Mouse (Mus musculus) MEL (cell line): ENCODE data around the gene Sh2d6. TPM values are rescaled to one million over a fixed set of nuclear protein-coding genes. Genes with fewer than 3 reads are reported as not detected.
"Not testable (repeated sequence)": the region's sequence is repeated elsewhere in the genome, so short reads cannot be mapped to it uniquely, and the experiment has no call there.

ENCODE experiments used
- DNase-seq: peaks from one replicate; pipeline ENCODE4 v3.0.0; 2011; ENCODE audit warnings: low read depth, low spot score
- H3K27ac ChIP-seq: 2 replicates; pipeline ENCODE4 v1.5.1; 2012; ENCODE audit warnings: low read depth, mild to moderate bottlenecking, control low read depth, low read length, moderate library complexity; ENCODE audit not compliant: control insufficient read depth
- H3K27me3 ChIP-seq, 2 experiments: fragments of 150-350 bp in 1 of 2; sonication (generic) in 1 of 2; 2 replicates each; pipeline ENCODE4 v1.6.1; 2012; ENCODE audit warnings: low read length in 2 of 2, mild to moderate bottlenecking in 2 of 2, improper control_type of control experiment in 1 of 2, moderate library complexity in 1 of 2; ENCODE audit not compliant: insufficient read depth in 2 of 2, control insufficient read depth in 1 of 2
- H3K36me3 ChIP-seq, 2 experiments: 2 replicates each; pipeline ENCODE4 v1.6.1; 2012 to 2014; ENCODE audit warnings: low read length in 2 of 2, improper control_type of control experiment in 1 of 2, inconsistent platforms in 1 of 2, mild to moderate bottlenecking in 1 of 2; ENCODE audit not compliant: insufficient read depth in 2 of 2, control insufficient read depth in 1 of 2
- H3K4me1 ChIP-seq, 2 experiments: fragments of 150-350 bp in 1 of 2; sonication (generic) in 1 of 2; 2 replicates each; pipeline ENCODE4 v1.6.1; 2012; ENCODE audit warnings: low read length in 2 of 2, improper control_type of control experiment in 1 of 2, mild to moderate bottlenecking in 1 of 2; ENCODE audit not compliant: insufficient read depth in 2 of 2, control insufficient read depth in 1 of 2
- H3K4me3 ChIP-seq, 2 experiments: fragments of 150-350 bp in 1 of 2; sonication (generic) in 1 of 2; 2 replicates each; pipeline ENCODE4 v1.5.1; 2012; ENCODE audit warnings: low read depth in 2 of 2, low read length in 2 of 2, mild to moderate bottlenecking in 2 of 2, moderate library complexity in 2 of 2, control low read depth in 1 of 2, improper control_type of control experiment in 1 of 2; ENCODE audit not compliant: control insufficient read depth in 1 of 2, insufficient read depth in 1 of 2
- H3K79me2 ChIP-seq: 2 replicates; pipeline ENCODE4 v1.6.1; 2012; ENCODE audit warnings: mild to moderate bottlenecking, low read length, moderate library complexity; ENCODE audit not compliant: control insufficient read depth, poor library complexity, insufficient read depth
- H3K9ac ChIP-seq: 2 replicates; pipeline ENCODE4 v1.6.1; 2012; ENCODE audit warnings: low read depth, mild to moderate bottlenecking, control low read depth, low read length, moderate library complexity; ENCODE audit not compliant: control insufficient read depth, poor library complexity, severe bottlenecking
- H3K9me3 ChIP-seq: fragments of 150-350 bp; sonication (generic); replicated peaks from 2 replicates; pipeline ENCODE4 v1.6.1; 2012; ENCODE audit warnings: mild to moderate bottlenecking, low read length, improper control_type of control experiment, moderate library complexity; ENCODE audit not compliant: insufficient read depth
- CHD2 ChIP-seq: IDR thresholded peaks from 2 replicates; pipeline ENCODE4 v1.6.1; 2011; ENCODE audit warnings: low read length, improper control_type of control experiment
- GATA1 ChIP-seq: IDR thresholded peaks from 2 replicates; pipeline ENCODE4 v1.6.1; 2011; ENCODE audit warnings: low read depth, low read length, improper control_type of control experiment
- MYB ChIP-seq: IDR thresholded peaks from 2 replicates; pipeline ENCODE4 v1.6.1; 2011; ENCODE audit warnings: mild to moderate bottlenecking, low read depth, low read length, improper control_type of control experiment
- NRF1 ChIP-seq: IDR thresholded peaks from 2 replicates; pipeline ENCODE4 v1.6.1; 2014; ENCODE audit warnings: low read depth, mild to moderate bottlenecking, inconsistent platforms, low read length, improper control_type of control experiment, moderate library complexity; ENCODE audit not compliant: poor library complexity, insufficient read depth, severe bottlenecking
- POLR2A ChIP-seq, 2 experiments: IDR thresholded peaks; 2 replicates each; pipeline ENCODE4 v1.6.1; 2011 to 2012; ENCODE audit warnings: low read length in 2 of 2, mild to moderate bottlenecking in 2 of 2, control low read depth in 1 of 2, improper control_type of control experiment in 1 of 2, low read depth in 1 of 2, moderate library complexity in 1 of 2; ENCODE audit not compliant: control insufficient read depth in 1 of 2, insufficient read depth in 1 of 2, poor library complexity in 1 of 2
- RCOR1 ChIP-seq: IDR thresholded peaks from 2 replicates; pipeline ENCODE4 v1.6.1; 2012; ENCODE audit warnings: low read depth, mild to moderate bottlenecking, inconsistent platforms, low read length, improper control_type of control experiment
- TBP ChIP-seq: IDR thresholded peaks from 2 replicates; pipeline ENCODE4 v1.8.0; 2011; ENCODE audit warnings: low read depth, low read length, improper control_type of control experiment
- USF2 ChIP-seq, 2 experiments: IDR thresholded peaks; 2 replicates each; pipeline ENCODE4 v1.6.1; 2011 to 2012; ENCODE audit warnings: improper control_type of control experiment in 2 of 2, low read length in 2 of 2, borderline replicate concordance in 1 of 2, inconsistent platforms in 1 of 2, low read depth in 1 of 2, mild to moderate bottlenecking in 1 of 2; ENCODE audit not compliant: insufficient read depth in 1 of 2
- ZNF384 ChIP-seq: IDR thresholded peaks from 2 replicates; pipeline ENCODE4 v1.6.1; 2012; ENCODE audit warnings: low read depth, mild to moderate bottlenecking, inconsistent platforms, low read length, improper control_type of control experiment
- polyA plus RNA-seq, 2 experiments: library from polyadenylated mRNA; stranded (reverse) in 1 of 2; unstranded in 1 of 2; fragments of >175 nt in 1 of 2; fragments of >200 nt in 1 of 2; gene quantifications; 2 replicates each; pipeline versions ENCODE4 v1.2.1 to v1.2.4; 2012; ENCODE audit warnings: low replicate concordance in 2 of 2, low read depth in 1 of 2; ENCODE audit not compliant: insufficient read length in 2 of 2, insufficient read depth in 1 of 2, missing spikeins in 1 of 2
- total RNA-seq: library from RNA; depleted of rRNA; stranded (reverse); fragments of 300-350 nt; gene quantifications from 2 replicates; pipeline ENCODE4 v1.2.3, GENCODE M21; 2012

The Sh2d6 gene
- total and polyA plus RNA-seq, 3 experiments: 0.17 TPM; not detected in 2

DNA sequence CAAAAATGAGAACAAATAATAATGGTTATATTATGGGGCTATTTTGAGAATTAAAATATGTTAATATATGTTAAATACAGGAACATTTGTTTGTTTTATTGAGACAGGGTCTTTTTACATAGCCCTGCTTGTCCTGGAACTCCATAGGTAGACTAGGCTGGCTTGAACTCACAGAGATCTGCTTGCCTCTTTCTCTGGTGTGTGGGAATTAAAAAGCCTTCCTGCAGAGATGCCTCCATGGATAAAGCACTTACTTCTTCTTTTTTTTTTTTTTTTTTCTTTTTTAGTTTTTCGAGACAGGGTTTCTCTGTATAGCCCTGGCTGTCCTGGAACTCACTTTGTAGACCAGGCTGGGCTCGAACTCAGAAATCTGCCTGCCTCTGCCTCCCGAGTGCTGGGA lies 42.8 kb downstream of the Sh2d6 start:
- H3K4me1 ChIP-seq: peaks cover 35 to 42% of the 10 kb centered on the region in 2 experiments
- not testable (repeated sequence) for H3K9ac ChIP-seq, H3K27me3 ChIP-seq, H3K9me3 ChIP-seq, H3K4me3 ChIP-seq, H3K79me2 ChIP-seq
- peak; percentile 50 for DNase-seq
- peaks cover 0 to 39% of the 10 kb centered on the region in 2 experiments; a peak in 2 of 4 replicates for H3K36me3 ChIP-seq
- peak overlapping the region; percentile 93; the same call in 1 of the 2 replicates for H3K27ac ChIP-seq
- TF ChIP-seq ZNF384 (peak; percentile 90), RCOR1 (0 out of 2 replicates have a peak, but pooled peaks have one; percentile 20), GATA1 (0 out of 2 replicates have a peak, but pooled peaks have one; percentile 29)

DNA sequence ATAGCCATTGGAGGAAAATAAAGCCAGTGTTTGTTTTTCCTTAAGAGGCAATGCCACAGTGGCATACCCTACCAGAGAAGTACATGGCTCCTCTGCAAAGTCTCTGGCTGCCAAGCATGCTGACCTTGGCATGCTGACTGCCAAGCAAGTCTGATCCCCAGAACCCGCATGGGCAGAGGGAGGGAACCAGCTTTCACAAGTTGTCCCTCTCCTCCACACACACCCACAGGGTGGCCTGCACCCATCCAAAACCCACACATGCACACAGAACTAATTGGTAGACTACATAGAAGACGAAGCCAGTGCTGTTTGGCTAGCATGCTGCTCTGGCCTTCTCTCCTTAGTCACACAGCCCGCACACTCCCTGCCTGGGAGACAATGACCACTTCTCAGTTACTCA lies 43.9 kb downstream of the Sh2d6 start:
- no peaks in the 10 kb centered on the region for H3K27me3 ChIP-seq
- no peaks in the 10 kb centered on the region for H3K79me2 ChIP-seq
- H3K27ac ChIP-seq: no peak overlapping the region
- DNase-seq: no peak
- H3K36me3 ChIP-seq: peaks cover 0 to 37% of the 10 kb centered on the region in 2 experiments; a peak in 2 of 4 replicates
- TF ChIP-seq NRF1 (no peak), GATA1 (no peak)
- no peak overlapping the region for H3K4me3 ChIP-seq
- no peaks in the 10 kb centered on the region for H3K9me3 ChIP-seq
- H3K9ac ChIP-seq: no peak overlapping the region
- H3K4me1 ChIP-seq: peaks cover 35 to 42% of the 10 kb centered on the region in 2 experiments

DNA sequence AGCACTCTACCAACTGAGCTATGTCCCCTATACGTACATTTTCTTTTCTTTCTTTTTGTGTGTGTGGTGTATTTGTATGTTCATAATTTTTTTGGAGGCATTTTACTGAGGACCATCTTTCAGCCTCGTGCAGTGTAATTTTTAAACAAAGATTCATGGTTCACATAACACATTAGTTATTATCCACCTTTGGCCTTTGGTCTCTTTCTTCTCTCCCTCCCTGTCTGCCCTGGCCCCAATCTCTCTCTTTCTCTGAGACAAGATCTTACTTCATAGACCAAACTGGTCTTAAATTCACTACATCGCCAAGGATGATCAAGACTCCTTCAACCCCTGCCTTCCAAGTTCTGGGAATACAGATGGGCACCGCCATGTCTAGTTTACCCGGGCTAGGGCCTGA lies 44.7 kb downstream of the Sh2d6 start:
- H3K9me3 ChIP-seq: no peaks in the 10 kb centered on the region

More for the DNA sequence above, 44.7 kb downstream of the Sh2d6 start:
- Histone ChIP-seq H3K27ac (no peak overlapping the region), H3K79me2 (no peaks in the 10 kb centered on the region), H3K36me3 (peaks cover 0 to 30% of the 10 kb centered on the region in 2 experiments; a peak in 2 of 4 replicates), H3K4me3 (no peak overlapping the region), H3K9ac (no peak overlapping the region), H3K27me3 (no peaks in the 10 kb centered on the region), H3K4me1 (peaks cover 29 to 35% of the 10 kb centered on the region in 2 experiments)
- TF ChIP-seq USF2 (IDR thresholded peaks at IDR 0.05; ENCODE audit: borderline replicate concordance in 1 of 2, insufficient read depth in 1 of 2, low read depth in 1 of 2, low read length in 2 of 2) (no peak), POLR2A (IDR thresholded peaks at IDR 0.05; ENCODE audit: control insufficient read depth in 1 of 2, insufficient read depth in 1 of 2, low read depth in 1 of 2, low read length in 2 of 2, poor library complexity in 1 of 2) (no peak), TBP (no peak), GATA1 (no peak), MYB (no peak), CHD2 (no peak)
- DNase-seq: no peak
